11 mouse cellular contexts compared by ENCODE assay signal in the genomic region with DNA sequence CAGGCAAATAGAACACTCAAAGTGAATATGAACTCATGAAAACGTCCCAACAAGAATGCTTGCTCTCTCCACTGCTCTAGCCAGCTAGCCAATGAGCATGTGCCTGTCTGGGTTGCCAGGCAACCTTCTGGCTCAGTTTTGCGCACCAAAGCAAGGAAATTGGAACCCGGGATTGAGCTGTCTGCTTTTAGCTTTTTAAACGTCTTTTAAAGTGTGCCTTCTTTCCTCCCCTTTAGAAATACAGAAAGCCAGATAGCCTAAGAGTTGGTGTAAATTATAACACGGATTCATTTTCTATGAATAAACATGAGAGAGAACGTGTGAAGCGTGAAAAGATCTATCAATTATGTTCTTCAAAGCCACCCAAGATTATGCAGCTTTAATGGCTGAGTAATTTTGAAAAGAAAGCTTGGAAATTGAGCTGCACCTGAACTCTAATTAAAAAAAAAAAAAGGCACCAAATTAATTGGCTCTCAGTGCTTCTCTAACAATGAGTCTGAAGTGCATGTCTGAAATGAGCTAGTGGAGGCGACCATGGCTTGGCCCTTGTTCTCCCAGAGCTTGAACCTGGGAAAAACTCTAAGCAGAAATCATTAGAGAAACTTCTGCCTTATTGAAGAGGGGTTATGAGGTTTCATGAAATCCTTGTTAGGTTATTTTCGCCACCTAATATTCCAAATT. TPM values are rescaled to one million over a fixed set of nuclear protein-coding genes. Genes with fewer than 3 reads are reported as not detected.
DNase-seq lines count a peak whose midpoint lies in the region; ATAC-seq lines count a peak whose summit lies in the region.
"Had no signal": no experiment of that assay in that cellular context is flagged by ENCODE, and none has a peak within 500 bp of the region (broad histone marks: within the 10 kb centered on the region; RNA-seq: fewer than 3 reads in every experiment).

No protein-coding gene starts in this region.

- WGBS in neural tube, embryonic 11.5 days, result 36% methylated on average over 9 of the region's 9 CpGs
- WGBS in liver, embryonic 12.5 days (ENCODE audit: insufficient replicate concordance), result 60% methylated on average over 9 of the region's 9 CpGs

- no peak overlapping the region for H3K4me2 ChIP-seq in neural tube, embryonic 11.5 days (ENCODE audit: low read depth)
- H3K4me2 ChIP-seq in liver, embryonic 12.5 days, result no peak overlapping the region
- H3K4me2 ChIP-seq: embryonic facial prominence, embryonic 15.5 days had no signal

- no peak overlapping the region for H3K4me3 ChIP-seq in neural tube, embryonic 11.5 days (ENCODE audit: low read depth, low read length)
- no peak overlapping the region for H3K4me3 ChIP-seq in liver, embryonic 12.5 days
- H3K4me3 ChIP-seq: embryonic facial prominence, embryonic 15.5 days had no signal

- no peaks in the 10 kb centered on the region for H3K36me3 ChIP-seq in neural tube, embryonic 11.5 days (ENCODE audit: control insufficient read depth, insufficient read depth, low read length)
- H3K36me3 ChIP-seq in liver, embryonic 12.5 days, result no peaks in the 10 kb centered on the region
- H3K36me3 ChIP-seq: embryonic facial prominence, embryonic 15.5 days had no signal

- no peaks in the 10 kb centered on the region for H3K9me3 ChIP-seq in neural tube, embryonic 11.5 days (ENCODE audit: control insufficient read depth, low read length)
- no peaks in the 10 kb centered on the region for H3K9me3 ChIP-seq in liver, embryonic 12.5 days (replicated peaks)
- H3K9me3 ChIP-seq: embryonic facial prominence, embryonic 15.5 days had no signal

- peak; percentile 98 for ATAC-seq in frontal cortex, adult (ENCODE audit: low TSS enrichment)
- peak; percentile 86 for ATAC-seq in neural tube, embryonic 11.5 days (ENCODE audit: insufficient read depth, low FRiP score, low TSS enrichment)
- no peak for ATAC-seq in liver, embryonic 12.5 days
- no peak for ATAC-seq in monocyte, adult 5-6 weeks (replicated peaks; ENCODE audit: insufficient number of reproducible peaks, low FRiP score, low TSS enrichment, poor library complexity, severe bottlenecking)

- no peak overlapping the region for H3K9ac ChIP-seq in neural tube, embryonic 11.5 days (ENCODE audit: low read length)
- H3K9ac ChIP-seq in liver, embryonic 12.5 days, result no peak overlapping the region
- H3K9ac ChIP-seq: embryonic facial prominence, embryonic 15.5 days had no signal

- peak overlapping the region; percentile 60; the same call in 1 of the 2 replicates for H3K27ac ChIP-seq in neural tube, embryonic 11.5 days (ENCODE audit: low read depth, low read length)
- H3K27ac ChIP-seq in liver, embryonic 12.5 days, result no peak overlapping the region
- H3K27ac ChIP-seq: embryonic facial prominence, embryonic 15.5 days had no signal

- H3K27me3 ChIP-seq in neural tube, embryonic 11.5 days (ENCODE audit: control insufficient read depth, insufficient read depth, low read length), result no peaks in the 10 kb centered on the region
- H3K27me3 ChIP-seq in liver, embryonic 12.5 days (replicated peaks), result no peaks in the 10 kb centered on the region
- H3K27me3 ChIP-seq: embryonic facial prominence, embryonic 15.5 days had no signal

- peak; percentile 74 for DNase-seq in embryo, embryonic 10.5 days (ENCODE audit: low spot score)
- peak; percentile 41 to 57 for DNase-seq in layer of hippocampus, postnatal 10 days (ENCODE audit: low spot score in 2 of 2)
- DNase-seq in neural tube, embryonic 11.5 days (ENCODE audit: low spot score), result peak; percentile 65
- DNase-seq in urinary bladder, postnatal 4 days (ENCODE audit: low spot score in 2 of 2), result no peak
- no peak for DNase-seq in ovary, postnatal 36 days (ENCODE audit: low spot score)

- H3K4me1 ChIP-seq in neural tube, embryonic 11.5 days (ENCODE audit: control insufficient read depth, insufficient read depth, low read length), result 0 out of 2 replicates have a peak, but pooled peaks cover 2% of the 10 kb centered on the region
- H3K4me1 ChIP-seq in liver, embryonic 12.5 days, result peaks cover 13% of the 10 kb centered on the region
- H3K4me1 ChIP-seq: embryonic facial prominence, embryonic 15.5 days had no signal

RNA-seq across cellular contexts. Expression of gene Cpb2, which starts 6.0 kb away (rescaled TPM):
- not detected for total RNA-seq in layer of hippocampus, postnatal 10 days (2021)
- polyA plus RNA-seq in neural tube, embryonic 11.5 days (2014; fragmentation: Nextera tagmentation; extraction: Ambion mirVana), result 0.16 TPM in 1 of 2 replicates, not detected in the other
- 50.0 and 50.6 TPM in 2 replicates for polyA plus RNA-seq in liver, embryonic 12.5 days (2016; fragmentation: Nextera tagmentation; extraction: Ambion mirVana)
- not detected in 3 replicates for total RNA-seq in monocyte, adult 5-6 weeks (2017)
- total RNA-seq: MEL had no signal
- polyA plus RNA-seq: embryonic facial prominence, embryonic 15.5 days; limb, embryonic 14.5 days had no signal

RNA-seq across cellular contexts. Expression of gene Zc3h13, which starts 48.1 kb away (rescaled TPM):
- total RNA-seq in layer of hippocampus, postnatal 10 days (2021), result 10 to 100 TPM; 50.1 to 60.0 TPM
- 35.1 and 36.1 TPM in 2 replicates for polyA plus RNA-seq in neural tube, embryonic 11.5 days (2014; fragmentation: Nextera tagmentation; extraction: Ambion mirVana)
- 20.1 TPM in 2 replicates for polyA plus RNA-seq in liver, embryonic 12.5 days (2016; fragmentation: Nextera tagmentation; extraction: Ambion mirVana)
- 24.7 to 48.8 TPM (median 34.9 TPM) in 3 replicates for total RNA-seq in monocyte, adult 5-6 weeks (2017)

Comparison
In these comparisons a context has a peak if more than half of its experiments do, and no peak if none do; other contexts are left out.
1. DNase-seq: peak in embryo, embryonic 10.5 days (single experiment), layer of hippocampus, postnatal 10 days (2 of 2) and neural tube, embryonic 11.5 days (single experiment); none in urinary bladder, postnatal 4 days (0 of 2) and ovary, postnatal 36 days (single experiment).
2. ATAC-seq: peak in frontal cortex, adult (single experiment) and neural tube, embryonic 11.5 days (single experiment); none in liver, embryonic 12.5 days (single experiment) and monocyte, adult 5-6 weeks (single experiment).